Mouse (Mus musculus) kidney, postnatal 14 days (tissue): Measurements from ENCODE around the gene Exoc3l4.
A peak's percentile ranks its signal among the peaks of the same experiment; 100 is the strongest.

ENCODE experiments used
- DNase-seq: peaks from one replicate; pipeline ENCODE4 v3.0.0; 2022; ENCODE audit warnings: mixed read lengths

Exoc3l4 gene

GRCm38 (mm10) chr12:111416921-111417779, at the start of gene Exoc3l4:
Gene Exoc3l4, plus strand, starts transcription at chr12:111417017.
- peak; percentile 61 for DNase-seq

- no peak for DNase-seq
Observed at GRCm38 (mm10) chr12:111367065-111367464, 49.8 kb upstream of the Exoc3l4 start.

- no peak for DNase-seq
Observed at GRCm38 (mm10) chr12:111370249-111370648, 46.6 kb upstream of the Exoc3l4 start.

DNA sequence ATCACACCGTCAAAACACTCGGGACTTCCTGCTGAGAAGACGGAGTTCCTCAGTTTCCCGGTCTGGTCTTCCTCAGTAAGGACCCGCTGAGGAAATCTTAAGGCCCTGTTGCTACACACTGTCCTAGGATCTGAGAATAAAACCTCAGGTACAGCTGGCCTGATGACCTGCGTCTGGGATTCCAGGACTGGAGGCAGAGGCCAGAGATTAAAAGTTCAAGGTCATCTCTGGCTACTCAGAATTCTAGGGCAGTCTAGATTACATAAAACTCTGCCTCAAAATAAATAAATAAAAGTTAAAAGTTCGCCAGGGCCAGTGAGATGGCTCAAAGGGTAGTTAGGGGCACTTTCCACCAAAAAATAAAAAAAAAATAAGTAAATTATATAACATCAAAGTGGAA, 44.9 kb upstream of the Exoc3l4 start:
- no peak for DNase-seq

- no peak for DNase-seq
Observed at GRCm38 (mm10) chr12:111373411-111373810, 43.4 kb upstream of the Exoc3l4 start.

DNA sequence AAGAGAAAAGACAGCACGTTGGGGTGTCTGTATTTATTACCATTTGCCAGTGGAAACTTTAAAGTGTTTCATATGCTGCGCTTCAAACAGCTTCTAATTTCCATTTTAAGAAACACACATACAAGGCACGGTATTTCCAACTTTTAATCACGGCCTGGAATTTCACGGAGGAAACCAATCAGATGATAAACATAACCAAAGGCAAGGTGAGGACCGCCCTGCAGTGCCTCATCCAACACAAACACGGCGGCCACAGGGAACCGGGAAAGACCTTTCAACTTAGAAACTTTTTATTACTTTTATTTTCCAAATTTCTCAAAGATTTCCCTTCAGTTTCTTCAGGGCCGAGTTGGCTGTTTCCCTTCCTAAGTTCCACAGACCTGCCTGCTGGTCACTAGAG, 42.1 kb upstream of the Exoc3l4 start:
- no peak for DNase-seq

DNA sequence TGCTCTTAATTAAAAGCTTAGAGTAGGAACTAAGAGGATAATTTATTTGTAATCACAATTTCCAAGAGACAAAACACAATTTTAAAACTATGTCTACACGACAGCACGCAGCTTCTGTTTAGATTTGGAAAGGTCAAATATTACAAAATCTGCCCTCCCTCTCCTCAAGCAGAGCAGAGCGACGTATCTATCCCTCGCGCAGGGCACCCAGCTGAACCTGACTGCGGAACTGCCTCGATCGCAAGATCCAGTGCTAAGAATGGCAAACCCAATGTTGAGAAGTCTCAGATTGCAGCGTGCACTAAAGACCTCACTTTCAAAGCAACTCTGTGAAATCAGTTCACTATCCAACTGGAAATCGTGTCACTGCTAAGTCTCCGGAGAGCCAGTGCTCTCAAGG, 41.3 kb upstream of the Exoc3l4 start:
- DNase-seq, result no peak

- no peak for DNase-seq
Observed at GRCm38 (mm10) chr12:111376053-111376452, 40.8 kb upstream of the Exoc3l4 start.

GRCm38 (mm10) chr12:111376826-111377331, 39.9 kb upstream of the Exoc3l4 start:
- peak; percentile 84 for DNase-seq

- DNase-seq, result peak; percentile 98
Observed at GRCm38 (mm10) chr12:111377376-111377973, 39.3 kb upstream of the Exoc3l4 start, which contains the start of gene Cdc42bpb. Gene Cdc42bpb, minus strand, starts transcription at chr12:111377718.

DNA sequence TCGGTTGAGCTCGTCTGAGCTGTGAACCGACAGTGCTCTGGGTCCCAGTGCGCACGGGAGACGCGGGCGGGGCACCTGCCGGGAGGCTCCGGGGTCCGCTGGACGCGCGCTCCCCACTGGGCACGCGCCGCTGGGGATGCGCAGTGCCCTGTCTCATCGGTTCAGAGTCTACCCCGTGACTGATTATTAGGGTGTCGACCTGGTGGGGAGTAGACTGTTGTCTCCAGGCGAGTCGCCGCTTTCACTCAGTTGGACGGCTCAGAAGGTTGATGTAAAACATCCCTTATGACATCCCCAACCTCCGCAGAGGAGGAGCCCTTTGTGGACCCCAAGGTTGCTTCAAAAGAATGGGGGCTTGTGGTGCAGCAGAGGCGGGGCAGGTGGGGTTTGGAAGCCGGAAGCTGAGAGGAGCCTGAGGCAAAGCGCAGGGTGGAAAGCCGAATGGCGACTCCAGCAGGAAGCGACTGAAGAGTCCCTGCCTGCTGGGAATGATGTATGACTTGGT, 38.8 kb upstream of the Exoc3l4 start:
- DNase-seq, result peak; percentile 69

- no peak for DNase-seq
Observed at GRCm38 (mm10) chr12:111378812-111379211, 38.0 kb upstream of the Exoc3l4 start.

DNA sequence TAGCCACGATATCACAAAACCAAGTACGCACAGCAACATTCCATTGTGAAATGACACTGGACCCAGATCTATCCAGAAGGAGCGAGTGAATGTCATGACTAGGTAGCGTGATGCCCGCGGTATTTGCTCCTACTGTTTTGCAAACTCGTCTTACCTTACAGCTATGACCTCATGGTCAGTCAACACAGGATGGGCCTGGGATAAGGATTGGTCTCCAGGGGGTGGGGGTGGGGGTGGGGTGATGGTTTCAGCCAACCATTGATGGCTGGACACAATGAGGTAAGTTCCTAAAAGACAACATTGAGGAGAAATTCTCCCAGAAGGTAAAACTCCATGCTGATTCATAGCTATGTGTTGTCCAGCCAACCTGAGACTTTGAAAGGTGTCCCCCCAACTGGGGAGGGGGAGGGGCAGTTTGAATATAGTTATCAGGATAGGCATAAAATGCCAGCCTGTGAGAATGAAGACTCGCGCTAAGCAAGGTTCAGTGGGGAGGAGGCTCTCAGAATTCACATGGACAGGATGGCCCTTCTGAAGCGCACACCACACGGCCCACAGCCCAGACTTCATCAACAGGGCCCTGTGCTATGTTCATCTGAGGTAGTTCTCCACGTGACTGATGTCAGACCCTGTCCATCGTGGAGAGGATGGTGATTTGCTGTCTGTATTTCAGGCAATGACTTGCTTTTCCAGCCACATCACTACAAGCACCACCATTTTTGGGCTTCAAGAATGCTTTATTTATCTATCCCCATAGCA, 30.8 kb upstream of the Exoc3l4 start:
- DNase-seq, result no peak

DNA sequence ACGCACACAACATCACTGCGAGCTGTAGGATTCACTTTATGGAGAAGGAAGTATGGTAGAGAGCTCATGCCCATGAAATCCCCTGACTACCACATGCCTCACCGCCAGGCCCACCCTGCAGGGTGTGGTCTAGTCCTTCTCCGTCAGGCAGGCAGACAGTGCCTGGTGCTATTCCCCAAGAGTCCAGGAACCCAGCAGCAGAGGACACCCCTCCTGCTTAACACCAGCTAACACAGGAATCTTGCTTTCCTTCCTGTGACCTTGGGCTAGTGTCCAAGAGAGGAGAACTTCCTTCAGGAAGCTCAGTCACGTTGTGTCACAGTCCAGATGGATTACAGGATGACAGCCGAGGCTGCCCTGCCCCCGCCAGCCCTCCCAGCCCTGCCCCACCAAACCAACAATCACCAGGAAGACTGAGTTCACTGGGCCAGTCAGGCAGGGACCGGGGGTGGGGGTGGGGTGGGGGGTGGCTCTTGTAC, 30.1 kb upstream of the Exoc3l4 start:
- DNase-seq, result peak; percentile 86

GRCm38 (mm10) chr12:111387146-111387545, 29.7 kb upstream of the Exoc3l4 start:
- DNase-seq, result no peak

GRCm38 (mm10) chr12:111394008-111394407, 22.8 kb upstream of the Exoc3l4 start:
- DNase-seq, result no peak

DNA sequence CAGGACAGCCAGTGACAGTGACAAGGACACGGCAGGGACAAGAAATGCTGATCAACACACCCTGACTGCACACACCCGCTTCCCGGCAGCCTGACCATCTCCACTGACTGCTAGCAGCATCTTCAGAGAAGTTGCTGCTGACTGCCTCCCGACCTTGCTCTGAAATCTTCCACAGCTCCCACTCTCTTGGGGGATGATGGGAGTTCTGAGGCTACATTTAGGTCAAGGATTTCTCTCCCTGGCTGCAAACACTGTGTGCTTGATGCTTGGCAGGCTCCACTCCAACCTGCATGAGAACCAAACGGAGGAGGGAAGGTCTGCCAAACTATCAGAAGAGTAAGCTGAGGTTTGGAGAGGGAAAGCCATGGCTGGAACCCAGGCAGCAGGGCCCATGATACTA, 19.8 kb upstream of the Exoc3l4 start:
- no peak for DNase-seq

DNA sequence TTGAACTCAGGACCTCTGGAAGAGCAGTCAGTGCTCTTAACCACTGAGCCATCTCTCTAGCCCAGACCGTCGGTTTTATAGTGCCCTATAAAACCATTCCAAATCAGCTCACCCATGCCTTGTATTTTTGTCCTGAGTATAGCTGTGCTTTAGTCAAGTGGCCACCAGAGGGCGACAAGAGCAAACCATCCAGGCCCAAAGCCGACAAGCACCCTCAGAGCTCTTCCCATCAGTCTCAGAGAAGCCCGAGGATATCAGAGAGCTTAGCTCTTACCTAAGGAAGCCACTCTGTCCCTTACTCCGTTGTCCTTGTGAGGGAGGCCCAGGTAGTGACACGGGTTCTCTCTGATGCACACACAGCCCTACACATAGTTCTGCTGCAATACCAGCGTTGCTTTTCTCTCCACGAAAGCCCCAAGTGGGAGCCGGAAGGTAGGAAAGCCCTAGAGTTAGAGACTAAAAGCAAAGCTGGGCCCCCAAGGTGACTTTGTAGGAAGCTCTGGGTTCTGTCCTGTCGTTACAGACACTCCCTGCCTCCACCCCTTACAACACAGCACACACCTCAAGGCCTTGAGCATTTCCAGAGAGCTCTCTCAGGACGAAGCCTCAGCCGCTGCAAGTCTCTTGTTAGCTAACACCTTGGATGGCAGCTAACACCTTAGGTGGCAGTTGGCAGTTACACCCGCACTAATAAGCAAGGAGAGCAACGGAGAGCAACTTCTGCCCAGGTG, 15.2 kb upstream of the Exoc3l4 start:
- peak; percentile 87 for DNase-seq

GRCm38 (mm10) chr12:111404880-111405279, 11.9 kb upstream of the Exoc3l4 start:
- no peak for DNase-seq

GRCm38 (mm10) chr12:111406622-111407021, 10.2 kb upstream of the Exoc3l4 start, which contains the start of gene Lbhd2:
Gene Lbhd2, plus strand, starts transcription at chr12:111406809.
- no peak for DNase-seq

DNA sequence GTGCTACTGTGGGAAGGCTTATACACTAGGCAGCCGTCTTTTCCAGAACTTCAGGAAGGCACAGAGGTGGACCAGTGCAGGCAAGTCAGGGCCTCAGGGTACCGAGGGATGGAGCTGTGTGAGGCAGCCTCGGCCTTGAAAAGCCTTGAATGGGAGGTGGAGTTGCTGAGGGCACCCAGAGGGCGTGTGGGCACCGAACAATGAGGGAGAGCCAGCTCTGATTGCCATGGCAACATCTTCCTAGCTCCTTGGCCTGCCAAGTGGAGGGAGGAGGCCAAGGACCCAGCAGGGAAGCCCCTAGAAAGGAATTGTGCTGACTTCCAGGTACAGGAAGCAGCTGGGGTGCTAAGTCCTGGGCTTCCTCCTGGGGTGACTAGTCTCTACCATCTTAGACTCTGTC, 7.2 kb upstream of the Exoc3l4 start:
- DNase-seq, result no peak
